Mouse (Mus musculus) right cerebral cortex, adult 18-20 months (tissue): ENCODE measurements around the gene Nme7.

Experiments
- DNase-seq: peaks from one replicate; pipeline ENCODE4 v3.0.0; 2022; ENCODE audit warnings: mixed read lengths

Nme7 gene

GRCm38 (mm10) chr1:164320731-164321130 lies 16.8 kb downstream of the Nme7 start:
- peak; percentile 43 for DNase-seq

DNA sequence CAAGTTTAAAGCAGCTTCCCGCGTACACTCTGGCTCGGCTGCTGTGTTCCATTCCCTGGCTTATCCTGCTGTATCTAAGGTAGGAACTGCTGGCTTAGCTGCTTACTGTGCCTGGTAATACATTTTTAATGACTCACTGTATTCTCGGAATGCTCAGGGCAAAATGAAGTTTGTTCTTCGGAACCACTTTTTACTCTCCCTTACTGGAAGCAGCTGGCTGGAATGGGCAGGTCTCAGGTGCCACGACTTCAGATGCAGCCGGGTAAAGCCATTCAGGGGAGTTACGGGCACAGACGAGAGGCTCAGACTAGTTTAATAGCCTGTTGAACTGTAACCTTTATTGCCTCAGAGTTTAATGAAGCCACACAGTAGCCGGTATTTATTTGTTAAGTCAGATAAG lies 17.5 kb downstream of the Nme7 start:
- DNase-seq, result no peak

GRCm38 (mm10) chr1:164322987-164323650 lies 19.2 kb downstream of the Nme7 start:
- no peak for DNase-seq

GRCm38 (mm10) chr1:164324221-164324620 lies 20.3 kb downstream of the Nme7 start:
- DNase-seq, result no peak

- DNase-seq, result no peak
Measured at GRCm38 (mm10) chr1:164324878-164325277, 21.0 kb downstream of the Nme7 start.

DNA sequence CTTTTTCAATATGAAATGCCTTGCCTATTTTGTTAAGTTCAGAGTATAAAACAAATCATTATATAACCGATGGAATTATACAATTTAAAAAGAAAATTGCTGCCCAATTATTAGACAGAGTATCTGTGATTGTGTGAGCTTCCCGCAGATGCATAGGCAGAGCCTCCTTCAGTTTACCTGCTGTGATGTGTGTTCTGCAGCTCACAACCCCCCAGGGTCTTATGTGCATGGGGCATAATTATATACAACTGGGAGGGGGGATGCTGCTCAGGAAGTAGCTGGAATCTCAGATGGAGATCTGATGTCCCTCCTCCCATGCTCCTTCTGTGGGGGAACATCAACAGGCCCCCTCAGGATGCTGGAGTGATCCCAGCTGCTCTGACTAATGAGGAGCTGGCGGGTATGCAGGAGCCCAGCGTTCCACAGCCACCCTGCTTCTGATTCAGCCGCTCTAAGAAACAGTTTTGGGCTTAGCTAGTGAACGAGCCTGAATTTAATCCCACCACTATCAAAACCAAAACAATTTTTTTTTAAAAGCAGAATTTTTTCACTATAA lies 22.8 kb downstream of the Nme7 start:
- DNase-seq, result peak; percentile 64

- no peak for DNase-seq
Measured at GRCm38 (mm10) chr1:164327764-164328163, 23.8 kb downstream of the Nme7 start.

- DNase-seq, result no peak
Measured at GRCm38 (mm10) chr1:164332559-164332958, 28.6 kb downstream of the Nme7 start.

DNA sequence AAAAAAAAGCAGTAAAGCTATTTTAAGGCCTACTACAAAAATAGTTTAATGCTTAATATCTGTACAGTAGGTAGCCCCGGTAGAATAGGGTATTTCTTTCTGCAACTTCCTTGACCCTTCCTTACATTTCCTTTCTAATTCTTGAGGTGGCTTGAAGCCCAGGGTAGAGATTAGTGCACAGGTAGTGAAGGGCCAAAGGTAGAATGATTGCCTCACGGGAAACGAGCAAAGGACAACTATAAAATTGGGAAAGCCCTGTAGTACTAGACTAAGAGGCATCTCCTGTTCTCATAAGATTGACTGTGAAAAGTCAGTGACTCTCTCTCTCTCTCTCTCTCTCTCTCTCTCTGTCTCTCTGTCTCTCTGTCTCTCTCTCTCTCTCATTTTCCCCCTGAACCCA lies 31.5 kb downstream of the Nme7 start:
- DNase-seq, result no peak

- DNase-seq, result peak; percentile 63
Measured at GRCm38 (mm10) chr1:164335846-164336245, 31.9 kb downstream of the Nme7 start.

DNA sequence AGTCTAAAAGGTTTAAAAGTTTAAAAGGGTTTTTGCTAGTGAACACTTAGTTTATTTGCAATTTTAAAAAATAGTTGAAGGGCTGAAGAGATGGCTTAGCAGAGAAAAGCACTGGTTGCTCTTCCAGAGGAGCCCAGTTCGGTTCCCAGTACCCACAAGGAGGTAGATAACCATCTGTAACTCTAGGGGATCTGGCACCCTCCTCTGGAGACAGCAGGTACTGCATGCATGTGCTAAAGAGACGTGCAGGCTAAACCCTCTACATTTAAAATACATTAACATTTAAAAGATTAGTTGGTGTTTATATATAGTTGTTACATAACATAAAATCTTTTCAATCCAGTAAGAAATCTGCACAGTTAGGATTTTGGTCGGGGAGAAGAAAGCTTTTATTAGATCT lies 38.2 kb downstream of the Nme7 start:
- DNase-seq, result no peak

GRCm38 (mm10) chr1:164353443-164353842 lies 49.5 kb downstream of the Nme7 start:
- DNase-seq, result no peak

GRCm38 (mm10) chr1:164357995-164358394 lies 54.1 kb downstream of the Nme7 start:
- DNase-seq, result no peak

DNA sequence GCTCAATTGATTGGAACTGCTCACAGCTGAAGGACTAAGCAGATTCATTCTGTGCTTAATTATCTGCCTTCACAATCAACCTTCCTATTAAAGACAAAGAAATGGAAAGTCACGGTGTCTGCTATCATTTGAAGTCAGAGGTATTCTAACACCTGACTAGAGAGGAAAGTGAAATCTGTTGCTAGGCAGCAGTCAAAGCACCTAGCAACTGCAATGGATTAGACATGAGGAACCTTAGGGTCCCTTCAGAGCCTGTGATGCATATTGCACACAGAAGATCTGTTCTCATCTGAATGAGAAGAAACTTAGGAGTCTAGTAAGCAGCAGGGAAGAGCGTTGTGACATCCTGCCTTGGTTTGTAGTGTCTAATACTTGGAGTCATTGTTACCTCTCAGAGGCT lies 58.1 kb downstream of the Nme7 start:
- no peak for DNase-seq

DNA sequence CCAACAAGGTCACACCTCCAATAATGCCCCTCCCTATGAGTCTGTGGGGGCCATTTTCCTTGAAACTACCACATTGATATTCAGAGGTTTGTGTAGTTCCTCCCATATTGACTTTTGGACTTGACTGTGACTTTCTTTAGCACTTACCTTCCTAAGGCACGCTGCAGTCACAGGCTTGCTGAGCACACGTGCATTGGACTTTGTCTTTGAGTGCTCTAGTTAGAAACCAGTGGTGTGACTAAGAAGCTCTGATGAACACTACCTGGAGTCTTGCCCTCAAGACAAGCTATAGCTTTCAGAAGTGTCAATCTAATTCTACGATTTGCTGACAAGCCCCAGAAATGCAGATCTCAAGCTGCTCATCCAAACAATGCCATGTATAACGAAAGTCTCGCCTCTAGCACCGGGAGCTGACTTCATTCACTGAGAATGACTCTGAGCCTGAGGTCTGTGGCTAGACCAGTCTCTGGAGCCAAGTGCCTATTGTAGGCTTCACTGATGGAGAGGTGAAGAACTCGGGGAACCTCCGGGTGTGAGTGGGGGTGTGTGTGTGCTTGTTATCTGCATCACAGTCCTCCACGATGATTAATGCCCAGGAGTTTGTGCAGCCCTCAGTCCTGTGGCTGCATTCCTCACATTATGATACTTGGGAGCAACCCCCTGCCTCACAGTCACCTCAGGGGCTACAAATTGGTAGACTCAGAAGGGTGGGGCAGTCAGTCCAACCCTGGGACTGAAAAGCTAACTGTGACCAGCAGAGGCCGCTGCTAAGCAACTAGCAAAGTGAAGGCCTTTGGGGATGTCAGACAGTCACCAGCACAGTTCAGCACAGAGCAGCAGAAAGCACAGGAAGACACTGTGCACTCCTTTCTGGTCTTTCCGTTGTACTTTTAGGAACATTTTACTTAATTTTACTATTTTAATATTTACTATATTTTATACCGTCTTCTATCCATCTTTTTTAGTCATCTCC lies 62.5 kb downstream of the Nme7 start:
- DNase-seq, result peak; percentile 77

GRCm38 (mm10) chr1:164368152-164368551 lies 64.2 kb downstream of the Nme7 start:
- DNase-seq, result no peak

- no peak for DNase-seq
Measured at GRCm38 (mm10) chr1:164369781-164370180, 65.9 kb downstream of the Nme7 start.

GRCm38 (mm10) chr1:164373029-164373428 lies 69.1 kb downstream of the Nme7 start:
- no peak for DNase-seq

GRCm38 (mm10) chr1:164374020-164374419 lies 70.1 kb downstream of the Nme7 start:
- no peak for DNase-seq

DNA sequence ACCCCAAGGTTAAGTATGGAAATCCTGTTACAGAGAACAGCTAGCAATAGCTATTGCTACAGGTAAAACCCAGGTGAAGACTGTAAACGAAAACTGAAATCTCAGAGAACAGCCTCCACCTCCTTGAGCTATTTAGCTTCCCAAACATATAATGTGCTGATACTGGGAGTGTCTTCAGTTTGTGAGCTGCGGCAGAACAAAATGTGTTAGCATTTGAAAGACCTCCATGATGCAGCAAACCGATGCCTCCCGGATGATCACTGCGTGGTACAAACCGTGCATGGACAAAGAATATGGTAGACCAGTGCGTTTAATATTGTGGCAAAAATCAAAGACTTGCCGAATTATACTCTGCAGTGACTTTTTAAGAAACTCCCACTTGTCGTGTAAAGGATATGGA lies 71.7 kb downstream of the Nme7 start:
- DNase-seq, result no peak

GRCm38 (mm10) chr1:164376761-164377487 lies 73.0 kb downstream of the Nme7 start:
- no peak for DNase-seq

DNA sequence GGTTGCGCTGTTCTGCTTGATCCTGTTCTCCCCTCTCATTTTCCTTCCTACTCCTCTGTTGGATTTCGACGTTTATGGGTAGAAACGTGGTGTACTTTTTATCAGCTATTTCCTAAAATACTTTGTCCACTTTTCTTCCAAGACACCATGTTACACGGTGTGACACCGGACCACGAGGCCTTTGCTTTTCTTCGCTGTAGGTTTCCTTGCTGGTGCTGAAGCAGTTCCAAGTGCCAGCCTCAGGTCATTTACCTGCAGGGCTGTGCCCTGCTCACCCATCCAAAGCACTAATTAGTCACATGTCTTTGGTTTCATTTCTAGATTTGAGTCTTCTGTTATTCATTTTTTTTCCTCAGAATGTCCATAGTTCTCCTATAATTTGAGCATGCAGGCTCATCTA lies 79.7 kb downstream of the Nme7 start:
- no peak for DNase-seq

- DNase-seq, result no peak
Measured at GRCm38 (mm10) chr1:164384354-164384753, 80.4 kb downstream of the Nme7 start.
